Mouse (Mus musculus) testis, postnatal 14 days (tissue): Measurements from ENCODE around the gene Iqgap3.

Experiments
- DNase-seq: peaks from one replicate; pipeline ENCODE4 v3.0.0; 2021; ENCODE audit warnings: low spot score

Gene Iqgap3

GRCm38 (mm10) chr3:88150061-88150998 lies 68.6 kb downstream of the Iqgap3 start:
- DNase-seq, result no peak

GRCm38 (mm10) chr3:88150999-88151364 lies 69.2 kb downstream of the Iqgap3 start:
- DNase-seq, result no peak

GRCm38 (mm10) chr3:88152056-88152455 lies 70.3 kb downstream of the Iqgap3 start:
- DNase-seq, result no peak

GRCm38 (mm10) chr3:88153290-88154011 lies 71.7 kb downstream of the Iqgap3 start:
- no peak for DNase-seq

GRCm38 (mm10) chr3:88154236-88154635 lies 72.5 kb downstream of the Iqgap3 start:
- no peak for DNase-seq

- no peak for DNase-seq
Observed at GRCm38 (mm10) chr3:88156817-88157216, 75.0 kb downstream of the Iqgap3 start.

GRCm38 (mm10) chr3:88157771-88158597 lies 76.2 kb downstream of the Iqgap3 start:
- DNase-seq, result no peak

GRCm38 (mm10) chr3:88158991-88159390 lies 77.2 kb downstream of the Iqgap3 start:
- DNase-seq, result no peak

GRCm38 (mm10) chr3:88160856-88161255 lies 79.1 kb downstream of the Iqgap3 start:
- no peak for DNase-seq

- no peak for DNase-seq
Observed at GRCm38 (mm10) chr3:88162259-88162658, 80.5 kb downstream of the Iqgap3 start.

- no peak for DNase-seq
Observed at GRCm38 (mm10) chr3:88162811-88163210, 81.0 kb downstream of the Iqgap3 start.

GRCm38 (mm10) chr3:88163847-88164246 lies 82.1 kb downstream of the Iqgap3 start:
- no peak for DNase-seq

- no peak for DNase-seq
Observed at GRCm38 (mm10) chr3:88164263-88164662, 82.5 kb downstream of the Iqgap3 start.

- no peak for DNase-seq
Observed at GRCm38 (mm10) chr3:88166056-88166455, 84.3 kb downstream of the Iqgap3 start.

- DNase-seq, result no peak
Observed at GRCm38 (mm10) chr3:88170361-88170760, 88.6 kb downstream of the Iqgap3 start.
